Mouse (Mus musculus) limb, embryonic 11.5 days (tissue): ENCODE data around the gene Ltb. TPM values are rescaled to one million over a fixed set of nuclear protein-coding genes. Genes with fewer than 3 reads are reported as not detected.

Source experiments
- ATAC-seq: fragments of 200-750 bp; cut with Nextera tagmentation; 2 replicates; pipeline ENCODE4 v1.8.0; 2017; ENCODE audit warnings: low read depth; ENCODE audit not compliant: insufficient number of reproducible peaks, low FRiP score, low TSS enrichment
- DNase-seq: peaks from one replicate; pipeline ENCODE4 v3.0.0-alpha.2; 2015; ENCODE audit warnings: low spot score
- H3K27ac ChIP-seq: fragments of 300-500 bp; sonication (generic); replicated peaks from 2 replicates; pipeline ENCODE4 v1.5.1; 2014; ENCODE audit warnings: low read depth, mild to moderate bottlenecking, low read length
- H3K27me3 ChIP-seq: fragments of 300-500 bp; sonication (generic); 2 replicates; pipeline ENCODE4 v1.6.1; 2014; ENCODE audit warnings: mild to moderate bottlenecking, low read length, mixed read lengths; ENCODE audit not compliant: control insufficient read depth, insufficient read depth
- H3K36me3 ChIP-seq: fragments of 300-500 bp; sonication (generic); 2 replicates; pipeline ENCODE4 v1.6.1; 2014; ENCODE audit warnings: mild to moderate bottlenecking, low read length, moderate library complexity, mixed read lengths; ENCODE audit not compliant: control insufficient read depth, insufficient read depth
- H3K4me1 ChIP-seq: fragments of 300-500 bp; sonication (generic); 2 replicates; pipeline ENCODE4 v1.6.1; 2014; ENCODE audit warnings: low read length, mixed read lengths; ENCODE audit not compliant: control insufficient read depth, insufficient read depth
- H3K4me2 ChIP-seq: fragments of 300-500 bp; sonication (generic); 2 replicates; pipeline ENCODE4 v1.6.1; 2014; ENCODE audit warnings: low read depth, mild to moderate bottlenecking, moderate library complexity; ENCODE audit not compliant: severe bottlenecking
- H3K4me3 ChIP-seq: fragments of 300-500 bp; sonication (generic); 2 replicates; pipeline ENCODE4 v1.5.1; 2014; ENCODE audit warnings: low read depth, low read length
- H3K9ac ChIP-seq: fragments of 300-500 bp; sonication (generic); 2 replicates; pipeline ENCODE4 v1.6.1; 2014; ENCODE audit warnings: mild to moderate bottlenecking, low read length
- H3K9me3 ChIP-seq: fragments of 300-500 bp; sonication (generic); 2 replicates; pipeline ENCODE4 v1.6.1; 2016; ENCODE audit warnings: low read length; ENCODE audit not compliant: control insufficient read depth
- whole genome bisulfite sequencing: fragments of 180-500 bp; shearing (Covaris S2); extraction: QIAGEN DNeasy Blood & Tissue Kit; methylation state at CpG from one replicate; pipeline ENCODE4 v1.1.7; 2014; 5-methylcytosine and 5-hydroxymethylcytosine counted together
- polyA plus RNA-seq: library from polyadenylated mRNA; unstranded; fragments of >200 nt; fragmentation: Nextera tagmentation; extraction: Ambion mirVana; gene quantifications from 2 replicates; pipeline ENCODE4 v1.2.1, GENCODE M21; 2014

Gene Ltb
- polyA plus RNA-seq, 1 experiment from 2014 or later, result 0.45 TPM

DNA sequence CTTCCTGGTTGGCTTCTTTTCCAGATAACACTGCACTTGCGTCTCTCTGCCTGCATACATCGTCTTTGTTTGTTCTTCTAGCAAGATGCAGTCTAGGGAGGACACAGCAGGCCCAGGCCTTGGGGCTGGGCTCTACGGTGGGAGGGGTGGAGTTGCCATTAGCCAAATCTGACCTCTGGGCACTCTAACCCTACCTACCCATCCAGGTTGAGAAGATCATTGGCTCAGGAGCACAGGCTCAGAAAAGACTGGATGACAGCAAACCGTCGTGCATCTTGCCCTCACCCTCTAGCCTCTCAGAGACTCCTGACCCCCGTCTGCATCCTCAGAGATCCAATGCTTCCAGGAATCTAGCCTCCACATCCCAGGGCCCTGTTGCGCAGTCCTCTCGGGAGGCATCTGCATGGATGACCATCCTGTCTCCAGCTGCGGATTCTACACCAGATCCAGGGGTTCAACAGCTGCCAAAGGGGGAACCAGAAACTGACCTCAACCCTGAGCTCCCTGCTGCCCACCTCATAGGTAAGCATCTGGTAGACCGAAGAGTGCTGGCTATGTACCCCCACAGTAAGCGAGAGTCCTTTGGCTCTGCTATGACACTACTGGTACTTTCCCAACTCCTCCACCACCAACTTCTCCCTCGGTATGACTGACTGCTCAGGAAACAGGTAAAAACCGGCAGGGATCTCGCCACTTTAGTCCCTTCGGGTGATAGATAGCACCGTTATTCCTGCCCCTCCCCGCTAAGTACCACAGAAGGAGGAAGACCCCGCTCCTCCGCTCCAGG is 798 bp downstream of the Ltb start:
- H3K4me2 ChIP-seq, result peak overlapping the region; percentile 67
- H3K4me3 ChIP-seq, result peak overlapping the region; percentile 34
- no peaks in the 10 kb centered on the region for H3K36me3 ChIP-seq
- peaks cover 6% of the 10 kb centered on the region; the same call in 1 of the 2 replicates for H3K4me1 ChIP-seq
- H3K27me3 ChIP-seq, result peaks cover 30% of the 10 kb centered on the region
- peak overlapping the region; percentile 47; the same call in 1 of the 2 replicates for H3K9ac ChIP-seq
- H3K9me3 ChIP-seq, result no peaks in the 10 kb centered on the region
- H3K27ac ChIP-seq, result no peak overlapping the region
- WGBS, result 41% methylated on average over 19 of the region's 19 CpGs
- no peak for DNase-seq
- ATAC-seq, result no peak

DNA sequence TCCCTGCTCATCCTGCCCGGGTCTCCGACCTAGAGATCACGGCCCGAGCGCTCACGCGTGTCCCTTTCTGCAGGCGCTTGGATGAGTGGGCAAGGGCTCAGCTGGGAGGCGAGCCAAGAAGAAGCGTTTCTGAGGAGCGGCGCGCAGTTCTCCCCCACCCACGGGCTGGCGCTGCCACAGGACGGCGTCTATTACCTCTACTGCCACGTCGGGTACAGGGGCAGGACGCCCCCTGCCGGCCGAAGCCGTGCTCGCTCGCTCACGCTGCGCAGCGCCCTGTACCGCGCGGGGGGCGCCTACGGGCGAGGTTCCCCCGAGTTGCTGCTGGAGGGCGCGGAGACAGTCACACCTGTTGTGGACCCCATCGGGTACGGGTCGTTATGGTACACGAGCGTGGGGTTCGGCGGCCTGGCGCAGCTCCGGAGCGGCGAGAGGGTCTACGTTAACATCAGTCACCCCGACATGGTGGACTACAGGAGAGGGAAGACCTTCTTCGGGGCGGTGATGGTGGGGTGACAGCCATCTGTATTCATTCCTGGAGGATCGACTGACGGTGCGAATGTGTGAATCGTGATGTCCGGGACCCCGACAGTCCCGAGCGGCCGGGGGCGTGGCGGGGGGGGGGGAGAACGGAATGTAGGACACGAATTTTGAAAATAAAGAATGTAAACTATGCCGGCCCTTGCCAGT is 1.5 kb downstream of the Ltb start:
- Histone ChIP-seq H3K9ac (peak overlapping the region; percentile 47; the same call in 1 of the 2 replicates), H3K27me3 (peaks cover 33% of the 10 kb centered on the region), H3K4me3 (peak overlapping the region; percentile 34), H3K36me3 (no peaks in the 10 kb centered on the region), H3K27ac (no peak overlapping the region), H3K9me3 (no peaks in the 10 kb centered on the region), H3K4me2 (peak overlapping the region; percentile 67), H3K4me1 (peaks cover 6% of the 10 kb centered on the region; the same call in 1 of the 2 replicates)
- 2% methylated on average over 66 of the region's 66 CpGs for WGBS
- ATAC-seq (peak; percentile 81), DNase-seq (peak; percentile 84)

DNA sequence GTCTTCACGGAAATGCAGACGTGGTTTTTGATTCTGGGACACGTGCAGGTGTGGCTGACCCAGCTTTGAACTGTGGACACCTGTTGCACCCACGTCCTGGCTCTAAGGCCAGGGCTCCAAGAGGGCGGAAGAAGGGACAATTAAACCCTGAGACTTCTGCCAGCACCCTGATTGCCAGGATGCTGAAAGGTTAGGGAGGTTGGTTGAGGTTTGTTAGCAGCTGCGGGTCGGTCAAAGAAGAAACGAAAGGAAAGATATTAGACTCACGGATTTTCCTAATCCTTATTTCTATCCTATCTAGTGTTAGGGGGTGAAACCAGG is 2.0 kb downstream of the Ltb start:
- peak overlapping the region; percentile 67; the same call in 1 of the 2 replicates for H3K4me2 ChIP-seq
- WGBS, result 33% methylated on average over 9 of the region's 9 CpGs
- no peak overlapping the region for H3K27ac ChIP-seq
- H3K9ac ChIP-seq, result no peak overlapping the region
- DNase-seq (no peak), ATAC-seq (no peak)
- H3K27me3 ChIP-seq, result peaks cover 34% of the 10 kb centered on the region
- no peaks in the 10 kb centered on the region for H3K36me3 ChIP-seq
- no peaks in the 10 kb centered on the region for H3K9me3 ChIP-seq
- H3K4me3 ChIP-seq, result peak overlapping the region; percentile 34
- peaks cover 6% of the 10 kb centered on the region; the same call in 1 of the 2 replicates for H3K4me1 ChIP-seq

DNA sequence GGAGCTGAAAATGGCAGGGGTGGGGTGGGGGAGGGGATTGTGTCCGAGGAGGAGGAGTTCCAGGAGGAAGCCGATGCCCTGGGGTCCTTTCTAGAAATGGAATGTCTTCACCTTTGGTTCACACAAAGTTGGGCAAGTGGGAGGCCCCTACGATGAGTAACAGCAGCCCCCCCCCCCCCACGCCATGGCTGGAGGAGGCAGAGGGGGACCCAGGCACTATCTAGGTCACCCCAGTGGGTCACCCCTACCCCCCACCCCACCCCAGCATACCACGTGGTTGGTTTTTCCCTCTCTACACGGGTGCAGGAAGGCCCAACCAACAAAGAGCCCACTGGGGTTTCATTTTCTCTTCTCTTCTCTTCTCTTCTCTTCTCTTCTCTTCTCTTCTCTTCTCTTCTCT is 2.9 kb downstream of the Ltb start:
- DNase-seq (no peak), ATAC-seq (no peak)
- no peak overlapping the region for H3K27ac ChIP-seq
- H3K4me3 ChIP-seq, result no peak overlapping the region
- H3K9me3 ChIP-seq, result no peaks in the 10 kb centered on the region
- peaks cover 38% of the 10 kb centered on the region for H3K27me3 ChIP-seq
- no peaks in the 10 kb centered on the region for H3K36me3 ChIP-seq
- H3K9ac ChIP-seq, result no peak overlapping the region
- 33% methylated on average over 5 of the region's 6 CpGs for WGBS
- no peak overlapping the region for H3K4me2 ChIP-seq
- peaks cover 6% of the 10 kb centered on the region; the same call in 1 of the 2 replicates for H3K4me1 ChIP-seq

GRCm38 (mm10) chr17:35198029-35198428 is 3.8 kb downstream of the Ltb start:
- Histone ChIP-seq H3K4me3 (no peak overlapping the region), H3K4me2 (no peak overlapping the region), H3K9me3 (no peaks in the 10 kb centered on the region), H3K4me1 (peaks cover 6% of the 10 kb centered on the region; the same call in 1 of the 2 replicates), H3K9ac (no peak overlapping the region), H3K27me3 (peaks cover 43% of the 10 kb centered on the region), H3K36me3 (no peaks in the 10 kb centered on the region), H3K27ac (no peak overlapping the region)
- DNase-seq (no peak), ATAC-seq (no peak)
- 59% methylated on average over 7 of the region's 7 CpGs for WGBS

- no peak overlapping the region for H3K27ac ChIP-seq
- H3K4me3 ChIP-seq, result no peak overlapping the region
- H3K27me3 ChIP-seq, result peaks cover 44% of the 10 kb centered on the region
- peaks cover 6% of the 10 kb centered on the region; the same call in 1 of the 2 replicates for H3K4me1 ChIP-seq
- H3K9ac ChIP-seq, result no peak overlapping the region
- H3K9me3 ChIP-seq, result no peaks in the 10 kb centered on the region
- ATAC-seq (no peak), DNase-seq (no peak)
- 23% methylated on average over 8 of the region's 8 CpGs for WGBS
- H3K4me2 ChIP-seq, result no peak overlapping the region
- H3K36me3 ChIP-seq, result no peaks in the 10 kb centered on the region
Measured at GRCm38 (mm10) chr17:35198946-35199345, 4.7 kb downstream of the Ltb start.

DNA sequence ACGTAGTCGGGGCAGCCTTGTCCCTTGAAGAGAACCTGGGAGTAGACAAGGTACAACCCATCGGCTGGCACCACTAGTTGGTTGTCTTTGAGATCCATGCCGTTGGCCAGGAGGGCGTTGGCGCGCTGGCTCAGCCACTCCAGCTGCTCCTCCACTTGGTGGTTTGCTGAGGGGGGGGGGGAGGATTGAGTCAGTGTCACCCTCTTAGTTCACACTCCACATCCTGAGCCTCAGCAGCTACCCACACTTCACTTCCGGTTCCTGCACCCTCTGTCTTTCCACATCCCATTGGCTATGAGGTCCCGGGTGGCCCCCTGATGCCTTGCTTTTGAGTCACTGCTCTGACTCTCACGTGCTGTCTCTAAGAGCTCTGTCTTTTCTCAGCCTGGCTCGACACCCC is 6.2 kb downstream of the Ltb start:
- Histone ChIP-seq H3K27ac (no peak overlapping the region), H3K9ac (no peak overlapping the region), H3K9me3 (no peaks in the 10 kb centered on the region), H3K4me3 (no peak overlapping the region), H3K4me2 (no peak overlapping the region), H3K36me3 (no peaks in the 10 kb centered on the region), H3K4me1 (peaks cover 5% of the 10 kb centered on the region; the same call in 1 of the 2 replicates), H3K27me3 (peaks cover 35% of the 10 kb centered on the region)
- ATAC-seq (no peak), DNase-seq (no peak)
- 89% methylated on average over 11 of the region's 11 CpGs for WGBS

GRCm38 (mm10) chr17:35201128-35201527 is 6.9 kb downstream of the Ltb start:
- Histone ChIP-seq H3K4me1 (peaks cover 2% of the 10 kb centered on the region; the same call in 1 of the 2 replicates), H3K36me3 (no peaks in the 10 kb centered on the region), H3K4me2 (no peak overlapping the region), H3K27me3 (peaks cover 27% of the 10 kb centered on the region), H3K27ac (no peak overlapping the region), H3K9me3 (no peaks in the 10 kb centered on the region), H3K4me3 (no peak overlapping the region), H3K9ac (no peak overlapping the region)
- no peak for DNase-seq
- ATAC-seq, result no peak
- WGBS, result 74% methylated on average over 11 of the region's 11 CpGs
